Mouse (Mus musculus): Measurements from ENCODE around the gene Agpat2.

Agpat2 gene

DNA sequence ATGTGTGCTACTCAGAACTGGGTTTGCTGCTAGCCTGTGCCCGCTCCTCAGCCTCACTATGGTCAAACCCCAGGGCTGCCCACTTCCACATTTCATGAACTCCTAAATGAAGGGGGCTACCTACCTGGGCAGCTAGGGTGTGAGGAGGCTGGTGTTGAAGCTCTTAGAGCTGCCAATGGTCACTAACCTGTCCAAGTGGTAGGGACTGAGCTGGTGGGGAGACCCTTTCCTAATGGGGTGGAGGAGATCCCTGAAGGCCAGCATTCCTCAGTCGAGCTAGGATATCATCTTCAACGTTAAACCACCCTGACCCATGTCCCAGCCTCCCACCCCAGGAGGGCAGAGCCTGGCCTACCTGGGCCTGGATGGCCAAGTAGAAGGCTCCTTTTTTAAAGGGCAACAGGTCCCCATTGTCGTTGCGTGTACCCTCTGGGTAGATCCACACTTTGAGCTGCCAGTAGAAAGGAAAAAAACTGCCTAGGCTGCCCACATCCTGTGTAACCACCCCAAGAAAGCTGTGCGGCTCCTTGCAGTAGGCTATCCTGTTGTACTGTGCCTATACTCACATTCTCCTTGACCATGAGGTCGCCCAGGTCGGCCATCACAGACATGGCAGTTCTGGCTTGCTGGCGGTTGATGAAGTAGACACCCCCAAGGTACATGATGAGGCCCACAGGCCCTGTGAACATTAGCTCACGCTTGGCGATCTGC, 8.3 kb downstream of the Agpat2 start:
- no peak for DNase-seq (ENCODE audit: low spot score)

DNA sequence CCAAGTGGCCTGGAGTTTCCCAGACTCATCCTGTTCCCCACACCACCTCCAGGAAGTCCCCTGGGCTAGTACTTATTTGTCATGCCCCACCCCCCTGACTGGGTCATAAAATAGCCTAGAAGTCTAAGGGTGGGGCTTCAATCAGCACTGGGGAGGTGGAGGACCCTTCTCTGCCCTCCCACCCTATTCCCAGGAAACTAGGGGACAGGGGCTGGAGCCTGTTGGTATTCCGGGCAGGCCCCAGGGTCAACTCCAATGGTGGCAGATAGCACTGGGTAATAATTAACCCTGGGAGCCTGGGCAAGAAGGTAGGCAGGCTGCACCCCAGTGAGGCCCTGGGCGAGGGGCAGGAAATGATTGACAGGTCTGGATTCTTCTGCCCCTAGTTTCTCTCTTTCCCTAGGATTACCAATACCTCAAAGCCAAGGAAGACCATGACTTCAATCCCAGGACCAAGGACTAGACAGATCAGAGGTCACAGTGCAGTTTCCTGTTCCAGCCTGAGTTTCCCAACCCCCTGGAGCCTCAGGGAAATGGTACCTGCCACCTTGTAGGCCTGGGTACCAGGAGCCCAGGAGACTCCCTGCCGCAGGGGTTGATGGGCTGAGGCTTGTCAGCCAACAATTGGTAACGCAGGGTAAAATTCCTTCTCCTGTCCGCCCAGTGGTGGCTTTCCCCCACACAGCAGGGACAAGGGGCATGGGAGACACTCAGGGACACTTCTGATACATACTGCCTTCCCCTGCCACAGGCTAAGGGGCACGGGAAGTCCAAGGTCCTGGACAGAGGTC, 9.1 kb downstream of the Agpat2 start:
- no peak for DNase-seq (ENCODE audit: low spot score)

DNA sequence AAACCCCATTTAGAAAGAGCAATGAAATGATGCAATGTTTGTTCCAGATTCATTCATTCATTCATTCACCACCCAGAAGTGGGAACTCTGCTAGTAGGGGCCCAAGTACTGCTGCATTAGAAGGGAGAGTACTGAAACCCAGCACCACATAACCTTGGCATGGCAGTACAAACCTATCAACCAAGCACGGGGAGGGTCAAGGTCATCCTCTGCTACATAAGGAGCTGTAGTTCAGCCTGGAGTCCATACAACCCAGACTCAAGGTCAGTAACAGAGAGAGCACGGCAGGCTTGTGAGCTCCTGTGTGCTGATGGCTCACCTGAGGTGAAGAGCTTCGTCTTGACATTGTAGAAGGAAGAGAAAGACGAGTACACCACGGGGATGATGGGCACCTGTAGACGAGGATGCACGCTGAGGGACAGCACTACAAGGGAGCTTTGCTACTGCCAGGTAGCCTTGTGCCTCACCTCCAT, 9.7 kb downstream of the Agpat2 start:
- no peak for DNase-seq (ENCODE audit: low spot score)

DNA sequence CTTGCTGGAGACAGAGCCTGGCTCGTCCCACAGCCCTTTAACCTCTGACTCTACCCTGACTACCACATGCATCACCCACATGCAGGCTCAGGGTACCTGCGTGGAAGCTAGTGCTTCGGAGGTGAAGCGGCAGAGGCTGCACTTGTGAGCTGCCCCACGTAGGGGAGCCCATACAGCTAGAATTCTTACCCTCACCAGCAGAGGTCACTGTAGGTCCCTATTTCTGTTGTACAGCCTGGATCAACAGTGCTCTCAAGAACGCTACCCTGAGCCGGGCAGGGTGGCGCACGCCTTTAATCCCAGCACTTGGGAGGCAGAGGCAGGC, 10.2 kb downstream of the Agpat2 start:
- no peak for DNase-seq (ENCODE audit: low spot score)

DNA sequence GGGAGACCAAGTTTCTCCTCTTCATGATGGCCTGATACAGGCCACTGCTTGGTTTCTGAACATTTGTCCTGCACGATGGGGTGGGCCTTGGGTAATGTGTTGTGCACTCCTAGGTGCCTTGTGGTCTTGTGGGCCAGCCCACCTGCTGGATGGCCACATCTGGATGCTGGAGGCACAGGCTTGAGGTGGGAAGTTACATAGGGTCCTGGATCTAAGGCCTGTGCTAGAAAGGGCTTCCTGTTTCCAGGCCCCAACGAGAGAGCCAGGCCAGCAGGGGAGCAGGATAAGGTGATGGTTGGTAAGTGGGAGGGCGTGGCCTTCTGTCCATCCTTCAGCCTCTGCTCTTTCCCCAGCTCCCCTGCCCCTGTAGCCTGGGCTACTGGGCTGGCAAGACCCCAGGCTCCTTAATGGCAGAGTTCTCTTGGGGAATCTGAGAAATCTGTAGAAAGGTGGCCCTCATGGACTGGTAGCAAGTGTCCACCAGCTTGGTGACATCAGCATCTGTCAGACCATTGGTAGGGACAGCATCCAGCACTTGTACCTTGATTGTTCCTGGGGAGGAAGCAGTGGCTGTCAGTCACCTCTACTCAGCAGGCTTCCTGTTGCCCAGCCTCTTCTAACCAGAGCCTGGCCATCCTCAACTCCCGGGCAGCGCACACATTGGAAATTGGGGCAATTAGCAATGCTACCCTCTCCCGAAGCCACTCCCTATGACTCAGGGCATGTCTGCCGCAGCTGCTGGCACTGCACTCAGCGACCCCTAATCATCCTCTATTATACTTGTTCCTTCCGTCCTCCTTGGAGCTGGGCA, 10.8 kb downstream of the Agpat2 start:
- no peak for DNase-seq (ENCODE audit: low spot score)

DNA sequence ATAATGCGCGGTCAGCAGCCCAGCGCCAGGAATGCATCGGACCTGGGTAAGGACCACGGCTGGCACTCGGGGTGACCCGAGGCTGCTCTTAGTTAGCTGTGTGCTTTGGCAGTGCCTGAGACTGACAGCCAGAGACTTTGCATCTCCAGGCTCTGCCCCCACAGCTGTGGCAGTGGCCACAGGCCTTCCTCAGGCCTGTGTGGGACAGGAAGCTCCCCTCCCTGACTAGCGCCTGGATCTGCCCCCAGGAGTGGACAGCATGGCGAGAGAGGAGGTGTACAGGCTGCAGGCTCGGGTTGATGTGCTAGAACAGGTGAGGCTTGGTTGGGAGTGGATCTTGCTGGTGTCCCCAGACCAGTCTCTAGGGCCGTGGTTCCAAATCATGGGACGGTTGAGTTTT, 12.8 kb downstream of the Agpat2 start:
- no peak for DNase-seq (ENCODE audit: low spot score)

DNA sequence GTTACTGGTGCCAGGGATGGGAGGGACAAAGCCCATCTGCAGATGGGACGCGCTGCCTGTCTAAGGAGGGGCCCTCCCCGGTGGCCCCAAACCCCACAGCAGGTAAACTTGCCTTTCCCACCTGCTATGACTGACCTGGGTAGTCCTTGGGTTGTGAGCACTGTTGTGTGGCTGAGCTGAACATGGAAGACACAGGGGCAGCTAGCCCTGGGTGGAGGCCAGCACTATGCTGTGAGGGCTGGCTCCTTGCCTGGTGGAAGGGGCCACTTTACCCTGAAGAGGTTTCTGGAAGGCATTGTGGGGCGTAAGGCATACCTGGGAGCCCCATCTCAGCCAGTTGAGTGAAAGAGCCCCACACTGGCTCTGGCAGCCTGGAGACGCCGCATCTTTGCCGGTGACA, 13.3 kb downstream of the Agpat2 start:
- DNase-seq (ENCODE audit: low spot score), result no peak

DNA sequence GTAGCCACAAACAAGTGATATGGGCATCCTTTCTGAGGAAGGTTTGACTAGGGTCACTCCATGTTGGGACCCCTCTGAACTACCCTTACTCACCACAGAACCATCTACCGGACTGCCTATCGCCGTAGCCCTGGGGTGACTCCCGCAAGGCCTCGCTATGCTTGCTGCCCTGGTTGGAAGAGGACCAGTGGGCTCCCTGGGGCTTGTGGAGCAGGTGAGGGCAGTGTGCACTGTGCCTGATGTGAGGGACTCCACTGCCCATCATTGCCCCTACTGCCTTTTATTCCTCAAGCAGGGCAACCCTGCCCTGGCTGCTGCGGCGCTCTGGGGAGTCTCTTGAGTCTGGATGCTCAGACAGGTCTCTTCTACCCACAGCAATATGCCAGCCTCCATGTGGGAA, 13.9 kb downstream of the Agpat2 start:
- no peak for DNase-seq (ENCODE audit: low spot score)

DNA sequence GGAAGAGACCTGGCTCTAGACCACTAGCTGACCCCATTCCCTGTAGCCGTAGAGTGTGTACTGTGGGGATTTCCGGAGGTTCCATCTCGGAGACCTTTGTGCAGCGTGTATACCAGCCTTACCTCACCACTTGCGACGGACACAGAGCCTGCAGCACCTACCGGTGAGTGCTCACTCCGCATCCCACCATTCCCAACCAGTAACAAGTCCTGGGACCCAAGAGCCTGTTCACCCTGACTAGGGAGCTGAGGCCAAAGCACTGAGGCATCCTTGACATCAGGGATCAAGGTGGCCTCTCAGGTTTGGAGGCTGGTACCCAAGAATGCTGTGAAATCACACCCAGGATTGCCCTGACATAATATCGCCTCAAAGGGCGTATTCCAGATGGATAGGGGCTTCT, 14.9 kb downstream of the Agpat2 start:
- no peak for DNase-seq (ENCODE audit: low spot score)

DNA sequence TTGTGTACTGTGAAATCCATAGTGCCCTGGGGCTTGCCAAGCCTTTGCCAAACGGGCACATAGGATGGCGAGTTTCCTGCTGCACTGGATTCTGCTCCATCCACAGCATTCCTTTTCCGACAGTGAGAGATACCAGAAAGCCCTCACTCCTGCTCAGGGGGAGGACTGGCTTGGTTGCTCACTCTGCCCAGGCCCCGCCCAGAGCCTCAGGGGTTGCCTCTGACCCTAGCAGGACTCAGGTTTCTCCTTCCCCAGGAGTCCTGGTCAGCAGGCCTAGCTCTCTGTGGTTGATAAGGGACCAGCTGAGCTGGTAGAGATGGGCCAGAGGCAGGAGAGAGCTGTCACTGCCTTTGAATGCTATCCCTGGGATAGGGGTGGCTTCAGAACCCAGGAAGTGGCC, 15.6 kb downstream of the Agpat2 start:
- DNase-seq (ENCODE audit: low spot score), result no peak

DNA sequence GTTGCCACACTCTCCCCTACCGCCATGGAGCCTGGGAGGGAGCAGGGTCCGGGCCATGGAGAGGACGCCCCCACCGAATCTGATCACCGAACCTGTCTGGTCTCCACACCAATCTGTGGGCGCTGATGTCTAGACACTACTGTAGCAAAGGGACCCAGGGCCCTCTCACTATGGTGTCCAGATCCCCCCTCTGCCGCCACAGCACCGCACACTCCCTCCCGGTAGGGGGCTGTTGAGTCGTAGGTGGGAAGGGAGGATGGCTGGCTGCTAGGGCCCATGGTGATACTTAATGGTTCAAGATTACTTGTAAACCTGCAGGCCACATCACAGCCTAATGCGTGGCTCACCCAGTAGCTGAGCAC, 17.2 kb downstream of the Agpat2 start:
- no peak for DNase-seq (ENCODE audit: low spot score)

DNA sequence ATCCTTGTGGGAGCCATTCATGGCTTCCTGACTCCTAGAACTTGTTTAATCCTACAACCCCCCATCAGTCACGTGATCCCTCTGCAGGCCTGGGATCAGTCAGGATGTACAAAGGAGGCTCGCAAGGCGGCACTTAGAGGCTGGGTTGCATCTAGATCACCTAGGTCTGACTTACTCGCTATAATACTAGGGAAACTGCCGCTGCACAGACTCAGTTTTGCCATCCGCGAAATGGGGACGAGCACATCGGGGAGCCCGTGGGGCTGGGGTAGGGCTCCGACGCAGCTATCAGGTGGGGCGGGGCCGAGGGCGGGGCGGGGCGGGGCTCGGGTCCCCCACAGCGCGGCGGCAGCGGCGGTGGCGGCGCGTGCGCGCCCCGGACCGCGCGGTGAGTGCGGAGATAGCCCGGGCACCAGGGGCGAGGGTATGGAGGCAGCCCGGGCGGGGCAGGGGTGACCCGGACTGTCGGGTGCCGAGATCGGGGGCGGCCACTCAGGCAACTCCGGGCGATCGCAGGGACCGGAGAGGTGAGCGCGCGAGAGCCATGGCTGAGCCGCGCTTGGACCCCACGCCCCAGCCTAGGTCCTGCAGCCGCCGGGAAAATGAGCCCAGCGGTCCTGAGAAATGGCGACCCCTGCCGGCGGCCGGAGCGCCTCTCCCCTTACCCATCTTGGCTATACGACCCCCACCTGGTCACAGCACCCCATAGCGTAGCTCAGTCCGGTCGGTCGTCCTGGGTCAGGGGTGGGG, 17.7 kb downstream of the Agpat2 start, which contains the start of gene Gm20532:
Gm20532 (plus strand) TSS at position 346 of the 750 bp plus-strand sequence.
- DNase-seq (ENCODE audit: low spot score), result peak; percentile 37

DNA sequence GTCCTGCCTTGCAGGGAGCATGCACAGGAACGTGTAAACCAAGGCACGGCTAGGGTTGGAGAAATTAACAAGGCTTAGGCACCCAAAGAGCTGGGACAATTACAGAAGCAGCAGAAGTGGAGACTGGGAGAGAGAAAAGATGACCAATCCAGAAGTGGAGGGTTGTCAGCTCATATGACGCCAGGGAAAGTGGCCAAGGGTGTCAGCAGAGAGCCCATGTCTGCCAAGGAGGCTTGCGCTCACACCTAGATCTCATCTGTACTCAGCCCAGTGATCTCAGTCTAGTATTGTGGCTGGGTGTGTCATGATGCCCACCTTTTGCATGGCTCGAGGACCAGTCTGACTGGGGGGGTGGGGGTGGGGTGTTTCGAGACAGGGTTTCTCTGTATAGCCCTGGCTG, 18.5 kb downstream of the Agpat2 start:
- no peak for DNase-seq (ENCODE audit: low spot score)

DNA sequence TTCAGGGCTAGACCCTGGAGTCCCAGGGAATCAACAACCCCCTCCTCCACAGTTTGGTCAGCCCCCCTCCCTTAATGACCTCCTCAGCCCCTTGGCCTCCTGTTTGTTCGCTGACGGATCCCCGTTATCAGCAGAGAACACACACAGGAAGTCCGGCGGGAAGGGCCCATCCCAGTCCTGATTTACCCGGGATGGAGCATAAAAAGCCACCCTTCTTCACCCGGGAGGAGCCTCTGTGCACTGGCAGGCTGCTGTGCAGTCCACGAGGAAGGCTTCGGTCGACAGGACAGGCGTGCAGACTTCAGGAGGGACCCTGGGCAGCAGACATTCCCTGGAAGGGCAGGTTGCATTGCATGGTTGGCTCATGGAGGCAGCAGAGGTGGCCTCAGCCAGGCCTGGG, 20.6 kb downstream of the Agpat2 start:
- DNase-seq (ENCODE audit: low spot score), result no peak

DNA sequence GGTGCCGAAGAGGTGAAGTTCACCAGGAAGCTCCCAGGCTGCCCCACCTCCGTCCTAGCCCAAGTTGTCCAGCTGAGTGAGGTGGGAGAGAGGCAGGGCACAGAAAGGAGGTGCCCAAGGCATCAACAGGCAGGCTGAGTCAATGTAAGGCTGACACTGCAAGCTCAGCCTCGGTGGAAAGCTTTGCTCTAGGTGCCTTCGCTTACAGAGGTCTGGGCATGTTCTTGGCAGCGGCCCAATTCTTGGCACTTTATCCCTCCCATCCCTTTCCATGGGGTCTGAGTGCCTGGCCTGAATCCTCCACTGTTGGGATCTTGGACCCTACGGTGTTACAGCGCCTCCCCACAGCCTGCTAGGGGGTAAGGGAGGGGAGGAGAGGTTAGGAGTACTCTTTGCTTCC, 21.5 kb downstream of the Agpat2 start:
- DNase-seq (ENCODE audit: low spot score), result no peak

DNA sequence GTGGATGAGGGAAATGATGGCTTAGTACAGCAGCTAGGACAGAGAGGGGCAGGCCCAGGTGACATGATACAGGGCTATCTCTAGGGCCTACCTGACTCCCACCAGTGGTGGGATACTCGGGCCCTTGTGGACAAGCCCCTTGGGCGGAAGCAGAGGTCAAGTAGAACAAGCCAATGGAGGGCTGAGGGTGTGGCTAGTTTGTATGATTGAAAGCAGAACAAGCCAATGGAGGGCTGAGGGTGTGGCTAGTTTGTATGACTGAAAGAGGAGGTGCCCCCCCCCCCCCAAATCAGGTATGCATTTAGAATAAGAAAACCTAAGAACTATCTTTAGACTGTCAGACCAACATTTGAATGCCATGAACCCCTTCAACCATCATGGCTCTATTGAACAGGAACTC, 22.0 kb downstream of the Agpat2 start:
- DNase-seq (ENCODE audit: low spot score), result no peak

DNA sequence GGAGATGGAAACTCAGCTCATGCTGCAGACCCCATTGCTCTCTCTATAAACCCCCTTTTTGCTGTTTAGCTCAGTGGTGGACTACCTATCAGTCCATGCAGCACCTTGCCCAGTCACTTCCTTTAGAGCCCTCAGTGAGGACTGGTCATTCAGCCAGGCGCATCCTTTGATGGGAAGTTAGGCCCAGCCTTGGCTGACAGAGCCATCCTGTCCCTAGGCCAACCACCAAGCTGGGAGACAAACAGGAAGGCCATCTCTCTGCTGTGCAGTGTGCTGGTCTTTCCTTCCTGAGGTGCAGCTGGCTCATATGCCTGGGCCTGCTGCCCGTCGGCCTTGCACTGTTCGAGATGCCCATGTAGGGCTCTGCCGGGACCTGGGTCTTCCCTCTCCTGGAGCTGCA, 23.5 kb downstream of the Agpat2 start:
- no peak for DNase-seq (ENCODE audit: low spot score)

DNA sequence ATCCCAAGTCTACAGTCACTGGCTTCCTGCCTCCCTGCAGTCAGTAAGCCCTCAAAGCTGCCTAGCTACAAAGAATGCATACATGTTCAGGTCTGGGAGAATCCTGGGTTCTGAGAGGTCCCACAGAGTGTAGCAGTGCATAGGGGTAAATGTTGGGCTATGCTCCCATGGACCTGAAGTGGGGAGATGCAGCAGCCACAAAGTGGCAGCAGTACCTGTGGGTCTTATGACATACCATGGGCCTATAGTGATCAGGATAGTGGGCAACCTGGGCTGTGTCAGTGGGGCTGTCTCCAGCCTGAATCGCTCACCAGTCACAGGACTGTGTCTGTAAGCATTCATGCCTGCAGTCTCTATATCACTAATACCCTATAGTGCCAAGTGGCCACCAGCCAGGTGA, 24.5 kb downstream of the Agpat2 start, which contains the start of gene Egfl7:
Egfl7 (plus strand) TSS at position 301 of the 400 bp plus-strand sequence.
- no peak for DNase-seq (ENCODE audit: low spot score)

DNA sequence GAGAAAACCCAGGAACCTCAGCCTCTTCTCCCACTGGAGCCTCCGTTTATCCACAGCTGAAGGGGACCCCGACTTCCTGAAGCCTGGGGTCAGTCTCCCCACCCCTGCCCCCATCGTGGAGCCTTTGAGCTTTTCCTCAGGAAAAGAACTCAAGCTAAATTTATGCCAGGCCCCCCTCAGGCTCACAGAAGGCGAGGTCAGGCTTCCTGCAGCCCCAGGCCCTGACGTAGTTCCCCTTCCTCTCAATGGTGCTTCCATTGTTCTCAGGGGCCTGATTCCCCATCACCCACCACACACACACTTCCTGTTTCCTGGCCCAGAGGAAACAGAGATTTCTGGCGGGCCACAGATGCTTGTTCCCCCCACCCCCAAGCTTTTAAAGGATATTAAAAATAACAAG, 25.8 kb downstream of the Agpat2 start:
- no peak for DNase-seq (ENCODE audit: low spot score)

DNA sequence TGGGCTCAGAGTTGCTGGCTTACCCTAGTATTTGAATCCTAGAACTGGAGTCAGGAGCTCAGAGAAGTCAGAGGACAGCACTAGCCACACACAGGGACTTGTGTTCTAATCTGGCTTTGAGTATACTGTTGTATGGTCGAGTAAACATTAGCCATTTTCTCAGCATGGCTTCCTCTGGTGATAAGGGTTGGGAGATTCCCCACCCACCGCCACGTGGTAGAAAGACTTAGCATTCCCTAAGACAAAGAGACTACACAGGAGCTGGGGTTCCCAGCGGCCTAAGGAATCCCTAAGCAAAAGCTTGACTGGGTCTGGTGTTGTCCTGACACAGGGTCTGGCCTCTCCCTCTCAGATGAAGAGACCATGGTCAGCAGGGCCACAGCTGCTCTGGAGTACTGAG, 27.8 kb downstream of the Agpat2 start:
- DNase-seq (ENCODE audit: low spot score), result no peak

DNA sequence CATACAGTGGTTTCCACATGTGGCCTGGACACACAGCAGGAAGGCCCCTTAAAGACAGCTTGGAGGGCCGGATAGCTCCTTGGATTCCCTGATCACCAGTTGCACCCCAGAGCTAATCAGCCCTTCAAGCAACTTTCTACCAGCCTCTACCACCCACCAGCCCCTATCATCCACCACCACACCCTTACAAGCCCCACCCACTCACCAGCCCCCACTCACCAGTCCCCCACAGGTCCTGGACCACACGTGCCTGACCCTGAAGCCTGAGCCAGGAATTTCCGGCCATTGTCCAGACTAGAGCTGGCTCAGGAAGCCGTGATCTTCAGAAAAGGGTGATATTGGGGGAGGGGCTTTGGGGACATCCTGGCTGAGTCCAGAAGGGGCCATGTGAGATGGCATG, 28.4 kb downstream of the Agpat2 start:
- DNase-seq (ENCODE audit: low spot score), result no peak

DNA sequence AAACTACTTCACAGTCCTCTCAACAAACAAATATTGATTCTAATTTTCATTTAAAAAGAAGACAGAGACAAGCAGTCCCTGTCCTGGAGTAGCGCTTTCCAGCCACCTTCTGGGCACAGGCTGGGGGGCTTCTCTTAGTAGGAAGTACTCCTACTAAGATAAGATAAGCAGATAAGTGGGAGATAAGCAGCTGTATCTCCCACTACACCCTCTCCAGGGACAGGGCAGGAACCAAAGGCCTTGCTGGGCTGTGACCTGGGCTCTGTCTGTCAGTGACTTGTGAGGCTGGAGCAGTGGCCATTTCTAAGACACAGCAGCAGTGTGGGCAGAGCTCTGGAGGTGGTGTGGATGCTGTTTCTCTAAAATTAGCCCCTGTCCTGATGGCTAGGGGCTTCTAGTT, 28.8 kb downstream of the Agpat2 start:
- DNase-seq (ENCODE audit: low spot score), result no peak
